Mouse (Mus musculus): Measurements from ENCODE around the gene Grid1.
A peak's percentile ranks its signal among the peaks of the same experiment; 100 is the strongest.

Gene Grid1

GRCm38 (mm10) chr14:35219021-35219420 lies 399.1 kb downstream of the Grid1 start:
- no peak for DNase-seq (ENCODE audit: low spot score)

DNA sequence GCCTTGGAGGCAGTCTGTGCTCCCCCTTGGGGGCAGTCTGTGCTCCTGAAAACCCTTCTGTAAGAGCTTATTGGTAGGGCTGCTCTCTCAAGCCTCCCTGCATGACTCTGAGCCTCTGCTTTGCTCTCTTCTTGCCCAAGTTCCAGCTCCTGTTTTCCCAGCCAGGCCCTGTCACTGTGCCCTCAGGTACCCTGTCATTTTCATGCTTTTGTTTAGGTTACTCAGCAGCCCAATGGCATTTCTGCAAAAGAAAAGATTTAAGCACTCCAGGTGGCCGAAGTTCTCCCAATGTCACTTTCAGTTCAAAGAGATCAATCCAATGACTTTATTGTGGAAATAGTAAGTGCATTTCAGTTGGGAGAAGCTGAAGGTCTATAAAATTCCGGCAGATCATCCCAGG lies 402.3 kb downstream of the Grid1 start:
- no peak for DNase-seq (ENCODE audit: low spot score)

- DNase-seq (ENCODE audit: low spot score), result no peak
Observed at GRCm38 (mm10) chr14:35227581-35227980, 407.7 kb downstream of the Grid1 start.

DNA sequence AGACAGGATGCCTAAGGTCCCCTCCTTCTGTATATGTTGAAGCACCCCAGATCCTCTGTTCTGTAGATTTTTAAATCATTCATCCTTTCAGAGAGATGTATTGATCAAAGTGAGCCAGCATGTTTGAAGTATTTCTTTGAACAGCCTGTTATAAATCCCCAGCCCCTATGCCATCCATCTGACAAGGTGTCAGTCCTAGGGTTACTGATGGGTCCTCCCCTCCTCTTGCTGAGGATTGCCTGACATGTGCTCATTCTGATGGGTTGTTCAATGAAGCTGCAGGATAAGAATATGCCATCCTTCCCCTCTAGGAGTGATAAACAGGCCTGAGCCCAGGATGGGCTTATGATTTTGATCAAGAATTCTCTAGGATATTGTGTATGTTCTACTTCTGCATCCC lies 411.5 kb downstream of the Grid1 start:
- no peak for DNase-seq (ENCODE audit: low spot score)

- DNase-seq (ENCODE audit: low spot score), result no peak
Observed at GRCm38 (mm10) chr14:35242882-35243281, 423.0 kb downstream of the Grid1 start.

DNA sequence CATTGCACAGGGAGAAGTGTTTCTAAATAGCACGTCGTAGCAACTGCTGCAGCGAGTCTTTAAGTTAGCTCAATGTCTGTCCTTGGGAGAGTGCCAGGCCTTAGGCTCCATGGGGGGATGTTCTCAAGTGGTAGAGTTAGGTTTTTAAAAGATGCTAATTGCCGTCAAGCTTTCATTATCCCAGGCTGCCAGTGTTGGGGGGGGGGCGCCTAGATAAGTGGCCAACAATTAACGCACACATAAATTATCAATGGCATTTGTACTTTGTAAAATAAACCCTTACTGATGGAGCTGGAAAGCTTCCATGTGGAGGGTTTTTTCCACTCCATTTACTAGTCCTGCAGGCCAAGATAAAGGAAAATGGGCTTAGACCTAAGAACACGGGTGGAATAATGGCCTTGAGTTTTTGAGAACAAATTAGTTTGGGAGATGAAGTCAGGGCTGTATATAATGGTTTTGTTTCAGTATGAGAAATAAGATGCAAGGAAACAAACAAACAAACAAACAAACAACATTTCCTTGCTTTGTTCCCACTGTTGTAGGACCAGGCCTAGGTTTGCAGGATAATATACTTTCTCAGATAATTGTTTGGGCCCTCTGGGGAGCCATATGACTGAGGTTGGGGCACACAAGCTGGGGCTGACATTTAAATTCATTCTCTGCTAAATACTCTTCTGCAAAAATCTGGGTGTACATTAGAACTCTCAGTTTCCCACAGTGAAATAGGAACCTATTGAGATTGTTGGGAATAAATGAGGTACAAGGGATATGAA lies 425.1 kb downstream of the Grid1 start:
- no peak for DNase-seq (ENCODE audit: low spot score)

DNA sequence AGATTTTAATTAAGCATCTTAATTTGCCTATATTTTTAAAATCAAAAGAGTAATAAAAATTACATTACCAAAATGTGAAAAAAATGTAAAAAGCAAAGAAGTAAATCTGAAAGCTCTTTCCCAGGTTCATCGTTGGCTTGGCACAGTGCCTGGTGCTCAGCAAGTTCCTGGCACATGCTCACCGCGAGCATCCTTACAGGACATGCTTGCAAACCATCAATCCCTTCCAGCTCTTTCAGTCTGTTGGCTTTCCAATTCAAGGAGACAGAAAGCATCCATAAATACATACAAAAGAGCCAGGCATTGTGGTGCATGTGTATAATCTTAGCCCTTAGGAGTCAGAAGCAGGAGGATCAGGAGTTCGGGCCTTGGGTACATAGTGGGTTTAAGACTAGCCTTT lies 430.5 kb downstream of the Grid1 start:
- no peak for DNase-seq (ENCODE audit: low spot score)

GRCm38 (mm10) chr14:35254477-35254876 lies 434.6 kb downstream of the Grid1 start:
- no peak for DNase-seq (ENCODE audit: low spot score)

DNA sequence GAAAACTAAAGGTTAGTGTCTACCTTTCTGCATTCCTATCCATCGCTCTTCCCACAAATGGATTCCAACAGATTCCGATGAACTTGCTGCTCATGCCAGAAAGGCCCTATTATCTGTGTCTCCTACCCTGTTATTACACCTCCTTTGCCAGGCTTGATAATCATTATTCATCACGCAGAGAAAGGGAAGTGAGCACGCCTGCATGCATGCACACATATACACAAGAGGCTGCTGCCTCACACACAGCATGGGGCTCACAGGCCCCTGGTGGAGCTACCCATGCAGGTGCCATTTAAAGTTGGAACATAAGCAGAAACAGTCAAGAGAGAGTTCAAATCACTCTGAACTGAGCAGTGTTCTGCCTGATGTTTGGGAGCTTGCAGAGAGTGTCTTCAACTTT lies 450.4 kb downstream of the Grid1 start:
- no peak for DNase-seq (ENCODE audit: low spot score)

GRCm38 (mm10) chr14:35309201-35309600 lies 489.3 kb downstream of the Grid1 start:
- no peak for DNase-seq (ENCODE audit: low spot score)

GRCm38 (mm10) chr14:35313380-35314299 lies 493.7 kb downstream of the Grid1 start:
- peak; percentile 24 for DNase-seq (ENCODE audit: low spot score)

DNA sequence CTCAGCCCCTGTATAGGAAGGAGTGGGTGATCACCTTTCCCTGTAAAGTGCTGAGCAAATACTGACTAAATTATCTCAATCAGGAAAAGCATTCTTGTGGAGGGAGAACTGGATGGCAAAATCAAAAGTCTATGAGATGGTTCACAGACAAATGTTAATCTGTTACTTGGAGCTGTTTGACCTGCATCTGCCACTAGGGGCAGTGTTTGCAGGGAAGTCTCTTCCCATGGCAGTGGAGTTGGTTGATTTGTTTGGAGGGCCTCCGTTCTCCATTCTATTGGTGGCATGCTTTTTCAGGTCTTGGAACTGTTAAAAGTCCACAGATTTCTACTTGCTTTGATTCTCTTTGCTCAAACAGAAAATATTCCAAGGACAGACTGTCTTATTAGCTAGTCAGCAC lies 506.4 kb downstream of the Grid1 start:
- DNase-seq (ENCODE audit: low spot score), result peak; percentile 47

DNA sequence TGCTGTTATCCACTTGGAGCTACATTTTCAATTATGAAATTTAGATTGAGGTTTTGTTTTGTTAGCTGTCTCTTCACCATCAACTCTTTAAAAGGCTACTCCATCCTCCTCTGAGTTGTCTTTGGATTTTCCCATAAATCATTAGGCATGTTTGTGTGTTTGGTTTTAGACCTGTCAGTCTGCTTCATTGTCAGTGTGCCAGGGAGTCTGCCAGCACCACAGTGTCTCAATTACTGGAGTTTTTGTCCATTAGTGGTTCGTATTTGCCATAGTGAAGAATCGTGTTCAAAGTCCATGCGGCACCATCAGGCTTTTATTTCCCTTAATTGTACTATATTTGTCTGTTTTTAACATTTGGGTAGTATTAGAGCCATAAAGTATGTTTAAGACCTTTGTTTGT lies 516.7 kb downstream of the Grid1 start:
- DNase-seq (ENCODE audit: low spot score), result no peak

- peak; percentile 54 for DNase-seq (ENCODE audit: low spot score)
Observed at GRCm38 (mm10) chr14:35356011-35356410, 536.1 kb downstream of the Grid1 start.

DNA sequence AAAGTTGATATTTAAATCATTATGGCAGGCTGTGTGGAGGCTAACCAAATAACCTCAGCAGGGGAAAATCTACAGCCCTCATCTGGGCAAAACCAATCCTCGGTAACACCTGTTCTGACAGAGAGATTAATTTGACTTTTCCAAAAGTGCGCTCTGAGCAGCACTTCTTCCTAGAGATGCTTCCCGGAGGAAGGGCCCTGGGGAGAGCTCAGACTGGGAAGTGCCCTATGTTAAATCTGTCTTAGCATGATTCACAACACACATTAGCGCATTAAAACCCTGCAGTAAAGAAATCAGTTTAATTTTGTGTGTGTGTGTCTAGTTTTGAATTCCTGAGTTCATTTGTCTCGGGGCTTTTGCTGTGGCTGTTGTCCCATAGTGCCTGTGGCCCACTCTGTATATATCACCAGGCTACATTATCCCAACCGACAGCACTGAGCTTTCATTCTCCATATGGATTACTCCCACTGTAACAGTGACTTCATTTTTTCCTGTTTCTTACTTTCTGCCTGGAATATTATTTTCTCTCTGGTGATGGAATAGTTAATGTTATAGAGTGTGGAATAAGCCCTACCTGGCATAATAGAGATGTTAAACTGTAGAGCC lies 536.7 kb downstream of the Grid1 start:
- no peak for DNase-seq (ENCODE audit: low spot score)

- no peak for DNase-seq (ENCODE audit: low spot score)
Observed at GRCm38 (mm10) chr14:35358136-35358821, 538.4 kb downstream of the Grid1 start.

- DNase-seq (ENCODE audit: low spot score), result no peak
Observed at GRCm38 (mm10) chr14:35365177-35365944, 545.5 kb downstream of the Grid1 start.

DNA sequence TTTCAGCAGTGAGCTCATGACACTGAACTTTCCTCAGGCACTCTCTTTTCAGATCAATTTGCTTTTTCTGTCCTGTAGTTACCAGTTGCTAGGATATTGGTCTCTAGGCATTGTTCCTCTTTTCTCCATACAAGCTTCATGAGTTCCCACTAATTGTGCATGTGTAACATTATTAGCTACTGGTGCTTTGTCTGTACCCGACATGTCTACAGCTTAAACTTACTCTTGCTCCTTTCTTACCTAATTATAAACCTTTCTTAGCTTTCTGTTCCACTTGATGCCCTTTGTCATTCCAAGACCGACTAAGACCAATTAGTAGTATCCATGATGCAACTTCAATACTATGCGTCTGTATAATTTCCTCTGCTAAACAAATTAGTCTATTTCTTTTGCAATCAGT lies 554.5 kb downstream of the Grid1 start:
- no peak for DNase-seq (ENCODE audit: low spot score)

GRCm38 (mm10) chr14:35393591-35393990 lies 573.7 kb downstream of the Grid1 start:
- no peak for DNase-seq (ENCODE audit: low spot score)

DNA sequence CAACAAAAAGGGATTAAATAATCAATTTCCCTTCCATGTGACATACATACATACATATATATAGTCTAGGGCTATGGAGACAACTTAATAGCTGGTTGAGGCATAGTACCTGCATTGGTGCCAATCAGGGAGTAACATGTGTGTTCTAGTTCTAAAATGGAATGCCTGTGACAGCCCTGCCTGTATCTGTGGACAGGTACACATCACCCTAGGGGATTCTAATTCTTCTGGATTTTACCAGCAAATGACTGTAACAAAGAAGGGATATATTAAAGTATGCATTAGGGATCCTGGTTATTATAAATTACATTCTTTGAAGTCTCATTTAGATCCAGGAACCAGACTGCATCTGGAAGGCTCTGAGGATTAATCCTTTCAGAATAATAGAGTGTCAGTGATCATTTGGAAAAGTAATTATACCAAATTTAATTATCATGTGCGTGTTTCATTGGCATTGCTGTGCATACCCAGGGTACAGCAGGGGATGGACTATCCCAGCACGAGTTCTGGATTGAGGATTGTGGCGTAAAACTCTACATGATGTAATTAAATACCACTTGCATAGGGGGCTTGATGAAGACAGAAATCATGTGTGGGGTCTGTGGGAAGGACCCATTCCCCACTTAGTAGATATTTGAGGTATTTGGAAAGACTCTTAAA lies 584.5 kb downstream of the Grid1 start:
- no peak for DNase-seq (ENCODE audit: low spot score)

GRCm38 (mm10) chr14:35430259-35430658 lies 610.4 kb downstream of the Grid1 start:
- DNase-seq (ENCODE audit: low spot score), result no peak
